Mouse (Mus musculus): ENCODE data around the gene Tnrc6b.

DNA sequence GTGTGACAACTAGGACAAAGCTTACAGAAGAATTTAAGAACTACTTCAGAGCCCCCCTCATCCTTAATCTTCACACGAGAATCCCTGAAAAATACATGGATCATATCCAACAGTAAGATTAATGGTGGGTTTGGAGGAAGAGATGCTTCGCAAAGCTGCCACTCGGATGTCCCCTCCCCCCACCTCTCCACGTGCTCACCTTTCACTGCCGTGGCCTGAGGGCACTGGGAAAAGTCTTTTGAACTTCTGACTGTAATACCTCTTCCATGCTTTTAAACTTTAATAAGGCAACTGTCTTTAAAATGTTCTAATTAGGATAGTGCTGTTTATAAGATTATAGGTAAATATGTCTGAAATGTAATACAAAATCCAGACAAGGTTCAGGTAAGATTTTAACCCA is 263.2 kb downstream of the Tnrc6b start:
- TF ChIP-seq CTCF (IDR thresholded peaks at IDR 0.05; ENCODE audit: low read depth, low read length) (no peak), POLR2A (IDR thresholded peaks at IDR 0.05; ENCODE audit: insufficient read depth, low read length) (no peak)

All from ES-Bruce4 (cell line).